10 mouse cellular contexts compared by ENCODE assay signal in genomic region chr14:18758595-18759532, GRCm38 (mm10).
DNase-seq lines count a peak whose midpoint lies in the region; ATAC-seq and TF ChIP-seq lines count a peak whose summit lies in the region.
"Had no signal": no experiment of that assay in that cellular context is flagged by ENCODE, and none has a peak within 500 bp of the region (broad histone marks: within the 10 kb centered on the region; RNA-seq: fewer than 3 reads in every experiment).

No protein-coding gene starts in this region.

- no peak overlapping the region for H3K27ac ChIP-seq in embryonic facial prominence, embryonic 11.5 days (replicated peaks; ENCODE audit: low read depth, low read length)
- H3K27ac ChIP-seq in embryonic facial prominence, embryonic 10.5 days (replicated peaks) = no peak overlapping the region
- no peak overlapping the region for H3K27ac ChIP-seq in hindbrain, embryonic 14.5 days

- TF ChIP-seq POLR2A in myocyte (IDR thresholded peaks at IDR 0.05; ENCODE audit: insufficient read length, low read depth) = no peak

- no peaks in the 10 kb centered on the region for H3K27me3 ChIP-seq in embryonic facial prominence, embryonic 11.5 days (ENCODE audit: control insufficient read depth, insufficient read depth, low read length)
- no peaks in the 10 kb centered on the region for H3K27me3 ChIP-seq in embryonic facial prominence, embryonic 10.5 days (replicated peaks; ENCODE audit: low read depth, poor library complexity, severe bottlenecking)
- no peaks in the 10 kb centered on the region for H3K27me3 ChIP-seq in megakaryocyte, embryonic 14.5 days (replicated peaks)
- H3K27me3 ChIP-seq in hindbrain, embryonic 14.5 days (ENCODE audit: control insufficient read depth, insufficient read depth, low read length) = no peaks in the 10 kb centered on the region
- no peaks in the 10 kb centered on the region for H3K27me3 ChIP-seq in myocyte (ENCODE audit: control insufficient read depth, insufficient read depth, insufficient read length)

- no peaks in the 10 kb centered on the region for H3K9me3 ChIP-seq in embryonic facial prominence, embryonic 11.5 days (replicated peaks; ENCODE audit: control insufficient read depth, low read length)
- no peaks in the 10 kb centered on the region for H3K9me3 ChIP-seq in embryonic facial prominence, embryonic 10.5 days
- H3K9me3 ChIP-seq in megakaryocyte, embryonic 14.5 days = no peaks in the 10 kb centered on the region
- H3K9me3 ChIP-seq in hindbrain, embryonic 14.5 days (ENCODE audit: control insufficient read depth, low read length) = no peaks in the 10 kb centered on the region

- H3K36me3 ChIP-seq in embryonic facial prominence, embryonic 11.5 days (replicated peaks; ENCODE audit: control insufficient read depth, insufficient read depth, low read depth, low read length) = no peaks in the 10 kb centered on the region
- H3K36me3 ChIP-seq in embryonic facial prominence, embryonic 10.5 days (replicated peaks) = no peaks in the 10 kb centered on the region
- no peaks in the 10 kb centered on the region for H3K36me3 ChIP-seq in megakaryocyte, embryonic 14.5 days (replicated peaks; ENCODE audit: low read length)
- H3K36me3 ChIP-seq in hindbrain, embryonic 14.5 days (replicated peaks; ENCODE audit: control insufficient read depth, insufficient read depth) = no peaks in the 10 kb centered on the region
- no peaks in the 10 kb centered on the region for H3K36me3 ChIP-seq in myocyte (ENCODE audit: control insufficient read depth, insufficient read depth)

- 0 out of 2 replicates have a peak, but pooled peaks have one; percentile 65 for ATAC-seq in embryonic facial prominence, embryonic 11.5 days (replicated peaks; ENCODE audit: insufficient number of reproducible peaks, low FRiP score, low TSS enrichment, low read depth)
- ATAC-seq in megakaryocyte, adult 5-6 weeks (ENCODE audit: poor library complexity, severe bottlenecking) = no peak
- ATAC-seq in hindbrain, embryonic 14.5 days (ENCODE audit: low FRiP score) = peak; percentile 63

- WGBS in embryonic facial prominence, embryonic 11.5 days = 78% methylated on average over 2 of the region's 2 CpGs
- 83% methylated on average over 2 of the region's 2 CpGs for WGBS in embryonic facial prominence, embryonic 10.5 days
- 43% methylated on average over 2 of the region's 2 CpGs for WGBS in hindbrain, embryonic 14.5 days

- H3K4me1 ChIP-seq in embryonic facial prominence, embryonic 11.5 days (ENCODE audit: control insufficient read depth, insufficient read depth, low read length) = no peaks in the 10 kb centered on the region
- no peaks in the 10 kb centered on the region for H3K4me1 ChIP-seq in embryonic facial prominence, embryonic 10.5 days
- H3K4me1 ChIP-seq in megakaryocyte, embryonic 14.5 days = no peaks in the 10 kb centered on the region
- H3K4me1 ChIP-seq in hindbrain, embryonic 14.5 days (replicated peaks; ENCODE audit: control insufficient read depth, insufficient read depth, low read length) = 0 out of 2 replicates have a peak, but pooled peaks cover 3% of the 10 kb centered on the region

- no peak overlapping the region for H3K9ac ChIP-seq in embryonic facial prominence, embryonic 11.5 days (replicated peaks; ENCODE audit: low read length)
- no peak overlapping the region for H3K9ac ChIP-seq in hindbrain, embryonic 14.5 days

- no peak overlapping the region for H3K4me3 ChIP-seq in embryonic facial prominence, embryonic 11.5 days (ENCODE audit: low read depth, low read length)
- no peak overlapping the region for H3K4me3 ChIP-seq in embryonic facial prominence, embryonic 10.5 days
- H3K4me3 ChIP-seq in megakaryocyte, embryonic 14.5 days (replicated peaks) = peak overlapping the region; percentile 42
- H3K4me3 ChIP-seq in hindbrain, embryonic 14.5 days (replicated peaks; ENCODE audit: low read length) = no peak overlapping the region
- no peak overlapping the region for H3K4me3 ChIP-seq in myocyte
- H3K4me3 ChIP-seq: erythroblast, embryonic 14.5 days had no signal

- intact Hi-C loops in heart, postnatal 10 days (cut with DNase I) = no loop called here

- no peak overlapping the region for H3ac ChIP-seq in myocyte (ENCODE audit: control insufficient read depth, insufficient read length)

- no peak overlapping the region for H3K4me2 ChIP-seq in embryonic facial prominence, embryonic 11.5 days (ENCODE audit: low read depth, low read length)
- H3K4me2 ChIP-seq in hindbrain, embryonic 14.5 days (replicated peaks) = no peak overlapping the region
- H3K4me2 ChIP-seq in myocyte (ENCODE audit: low read depth) = no peak overlapping the region

- DNase-seq in embryonic facial prominence, embryonic 11.5 days (ENCODE audit: low spot score) = no peak
- DNase-seq in embryonic facial prominence, embryonic 10.5 days (ENCODE audit: low spot score) = no peak
- peak; percentile 44 for DNase-seq in hindbrain, embryonic 14.5 days (ENCODE audit: low spot score)
- no peak for DNase-seq in heart, postnatal 10 days
- no peak for DNase-seq in ovary, postnatal 36 days (ENCODE audit: low spot score)
- DNase-seq: cerebellum, postnatal 36 days had no signal

- no peaks in the 10 kb centered on the region for H3K79me2 ChIP-seq in myocyte (ENCODE audit: control insufficient read depth, insufficient read depth)

TF ChIP-seq in myocyte, 11 proteins besides CTCF, POLR2A, EP300 and RAD21:
- TF ChIP-seq MYOD1 (IDR thresholded peaks at IDR 0.05; ENCODE audit: control insufficient read depth in 1 of 3, insufficient read length in 2 of 3, low read depth in 2 of 3) (peak in 2 of 3 experiments; percentile 69 to 72), MAX (IDR thresholded peaks at IDR 0.05; ENCODE audit: low read depth) (no peak), CEBPB (IDR thresholded peaks at IDR 0.05; ENCODE audit: insufficient read depth, poor library complexity, severe bottlenecking) (peak; percentile 57; the same call in 1 of the 2 replicates), TCF3 (IDR thresholded peaks at IDR 0.05; ENCODE audit: insufficient read length, low read depth) (no peak), POLR2AphosphoS2 (IDR thresholded peaks at IDR 0.05; ENCODE audit: insufficient read length, low read depth) (no peak), SRF (IDR thresholded peaks at IDR 0.05; ENCODE audit: control insufficient read depth, insufficient read length, low read depth) (no peak), USF1 (IDR thresholded peaks at IDR 0.05; ENCODE audit: low read depth) (no peak), REST (IDR thresholded peaks at IDR 0.05; ENCODE audit: insufficient read depth, insufficient read length) (no peak), E2F4 (IDR thresholded peaks at IDR 0.05; ENCODE audit: insufficient read depth) (no peak), TCF12 (IDR thresholded peaks at IDR 0.05; ENCODE audit: insufficient read depth, poor library complexity, severe bottlenecking) (no peak), MYOG (IDR thresholded peaks at IDR 0.05; ENCODE audit: control insufficient read depth in 1 of 3, insufficient read depth in 1 of 3, insufficient read length in 2 of 3, low read depth in 2 of 3) (peak in 2 of 3 experiments; percentile 46 to 66)
